Mouse (Mus musculus): ENCODE data around the gene Nepro.
A peak's percentile ranks its signal among the peaks of the same experiment; 100 is the strongest.

The Nepro gene

GRCm38 (mm10) chr16:44767967-44768366 lies 43.9 kb downstream of the Nepro start:
- no peak for DNase-seq

GRCm38 (mm10) chr16:44772577-44772976 lies 48.5 kb downstream of the Nepro start:
- DNase-seq = no peak

GRCm38 (mm10) chr16:44773673-44774072 lies 49.6 kb downstream of the Nepro start:
- DNase-seq = peak; percentile 56

GRCm38 (mm10) chr16:44774201-44774600 lies 50.1 kb downstream of the Nepro start:
- no peak for DNase-seq

- peak; percentile 70 for DNase-seq
Observed at GRCm38 (mm10) chr16:44778538-44779147, 54.5 kb downstream of the Nepro start.

GRCm38 (mm10) chr16:44779494-44779893 lies 55.4 kb downstream of the Nepro start:
- no peak for DNase-seq

GRCm38 (mm10) chr16:44780751-44781150 lies 56.6 kb downstream of the Nepro start:
- DNase-seq = no peak

Measured in lung, postnatal 36 days (tissue).